Mouse (Mus musculus) B cell, adult 2 months (primary cell): ENCODE measurements around the gene Cbx7.
A peak's percentile ranks its signal among the peaks of the same experiment; 100 is the strongest.

ENCODE experiments used
- DNase-seq, 2 experiments: peaks; one replicate each; pipeline ENCODE4 v3.0.0; 2022

The Cbx7 gene

DNA sequence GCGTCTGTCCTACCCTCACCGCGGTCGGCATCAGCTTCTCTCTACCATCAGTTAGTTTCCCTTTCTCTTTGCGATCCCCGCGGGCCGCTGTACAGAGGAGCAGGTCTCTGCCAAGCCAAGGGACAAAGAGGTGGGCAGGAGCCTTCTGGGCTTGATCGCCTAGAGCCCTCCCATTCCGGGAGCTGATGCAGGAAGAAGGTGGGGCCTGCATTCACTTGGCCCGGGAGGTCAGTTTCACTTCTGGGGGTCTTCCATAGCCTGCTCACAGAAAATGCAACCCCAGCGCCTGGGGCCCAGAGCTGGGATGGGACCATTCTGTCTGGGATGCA, 78.7 kb downstream of the Cbx7 start:
- DNase-seq, result peak; percentile 76

DNA sequence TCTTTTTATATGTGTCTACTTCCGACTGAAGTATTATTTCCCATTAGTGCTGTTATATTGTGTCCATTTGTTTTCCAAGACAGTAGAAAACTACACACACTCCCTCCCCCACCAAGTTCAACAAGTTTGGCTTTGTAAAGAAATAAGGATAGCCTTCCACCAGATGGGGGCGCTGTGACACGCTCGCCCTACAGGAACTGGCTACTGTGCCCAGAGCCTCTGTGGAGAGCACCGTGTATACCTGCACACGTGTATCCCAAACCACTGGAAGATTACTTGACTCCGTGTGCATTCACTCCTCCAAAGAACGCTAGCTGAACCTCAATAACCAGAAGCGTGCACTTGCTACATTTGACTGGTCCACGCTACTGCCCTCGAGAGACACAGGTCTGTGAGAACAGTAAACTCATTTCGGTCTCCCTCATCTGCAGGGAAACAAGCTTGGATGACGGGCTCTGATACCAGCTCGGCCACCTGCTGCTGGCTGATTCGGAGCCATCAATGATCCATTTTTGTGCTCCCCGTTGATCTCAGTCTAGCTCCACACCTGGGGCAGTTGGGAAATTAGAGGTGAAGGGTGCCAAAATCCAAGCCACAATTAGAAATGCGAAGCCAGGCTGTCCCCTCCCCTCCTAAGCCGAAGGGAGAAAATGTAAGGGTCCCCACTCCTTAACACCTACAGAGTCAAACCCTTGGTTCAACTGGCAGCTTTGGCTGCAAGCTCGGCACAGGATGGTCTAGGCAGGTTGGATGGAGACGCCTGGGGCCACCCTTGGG, 79.3 kb downstream of the Cbx7 start, which contains the start of gene Apobec3:
TSS of gene Apobec3 (plus strand) at position 224 of the 777 bp plus-strand sequence.
- DNase-seq, result peak; percentile 92 to 93

DNA sequence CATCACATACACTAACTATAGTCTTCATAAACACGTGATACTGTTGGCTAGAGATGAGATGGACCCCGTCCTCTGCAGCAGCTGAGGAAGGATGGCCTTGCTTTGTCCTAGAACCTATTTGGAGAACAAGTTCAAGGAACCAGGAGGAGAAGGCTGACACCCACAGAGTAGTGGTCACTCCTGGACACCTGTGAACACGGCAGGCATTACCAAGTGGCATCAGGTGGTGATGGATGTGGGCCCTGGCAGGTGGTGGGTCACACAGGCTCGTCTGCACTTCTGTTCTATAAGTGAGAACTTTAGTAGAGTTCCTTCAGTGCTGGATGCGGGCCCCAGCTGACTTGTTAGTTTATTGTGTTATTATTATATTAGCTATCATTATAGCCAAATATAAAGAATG, 86.1 kb downstream of the Cbx7 start:
- no peak for DNase-seq

DNA sequence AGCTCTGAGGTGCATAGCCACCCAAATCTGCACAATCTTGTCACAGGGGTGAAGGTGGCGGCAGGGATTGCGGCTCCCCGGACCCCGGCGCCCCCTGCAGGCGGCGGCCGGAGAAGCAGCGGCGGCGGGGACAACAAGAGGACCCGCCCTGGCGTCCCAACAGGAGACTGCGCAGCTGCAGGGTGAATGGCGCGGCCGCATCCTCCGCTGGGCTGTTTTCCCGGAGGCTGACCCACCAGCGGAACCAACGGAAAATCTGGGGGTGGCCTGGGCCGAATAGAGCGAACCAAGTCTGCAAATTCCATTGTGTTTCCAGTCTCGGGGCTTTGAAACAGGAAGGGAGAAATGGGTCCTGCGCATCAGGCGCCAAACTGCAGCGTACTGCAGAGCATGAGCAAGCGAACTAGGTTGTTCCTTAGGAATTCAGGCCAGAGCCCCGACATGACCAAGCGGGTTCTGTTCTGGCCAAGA, 87.5 kb downstream of the Cbx7 start:
- DNase-seq, result peak; percentile 96 to 97

DNA sequence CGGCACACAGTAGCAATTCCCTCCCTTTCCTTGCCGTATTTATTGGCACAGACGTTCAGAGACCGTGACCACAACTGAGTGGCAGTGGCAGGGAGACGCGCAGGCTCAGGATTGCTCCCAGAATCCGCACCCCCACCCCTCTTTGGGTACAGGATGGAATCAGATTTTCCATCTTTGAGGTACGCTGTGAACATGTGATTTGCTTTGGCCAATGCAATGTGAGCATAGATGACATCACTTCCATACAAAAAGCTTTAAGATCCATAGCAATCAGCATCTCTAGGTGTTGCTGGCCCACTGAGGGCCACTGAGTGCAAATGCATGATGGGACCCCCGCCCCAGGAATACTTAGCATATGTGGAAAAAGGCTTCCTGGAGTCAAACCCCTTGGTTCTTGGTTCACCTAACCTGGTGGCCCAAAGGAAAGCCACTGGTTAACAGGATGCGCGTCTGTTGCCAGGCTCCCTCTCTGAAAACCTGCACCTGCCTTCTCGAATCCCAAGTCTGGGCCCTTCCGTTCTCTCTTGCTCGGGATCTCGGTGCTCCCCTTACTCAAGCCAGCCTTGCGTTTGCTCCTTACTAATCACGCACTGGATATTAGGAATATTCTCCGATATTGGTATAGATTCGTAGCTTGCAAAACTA, 88.2 kb downstream of the Cbx7 start:
- DNase-seq, result no peak

DNA sequence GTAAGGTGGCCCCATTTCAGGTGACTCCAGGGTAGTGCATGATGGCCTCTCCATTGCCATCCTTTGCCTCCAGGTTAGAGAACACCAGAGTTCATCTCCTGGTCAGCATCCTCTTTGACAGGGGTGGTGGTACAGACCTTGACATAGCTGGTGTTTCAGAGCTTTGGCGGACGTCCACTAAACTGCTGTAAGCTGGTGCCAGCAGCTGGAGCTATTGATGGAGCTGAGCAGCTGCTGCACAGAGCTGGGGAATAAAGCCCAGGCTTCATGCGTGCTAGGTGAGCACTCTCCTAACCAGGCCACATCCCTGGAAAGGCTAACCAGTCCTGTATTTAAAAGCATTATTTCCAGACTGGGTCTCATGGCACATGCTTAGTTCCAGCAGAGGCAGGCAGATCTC, 90.4 kb downstream of the Cbx7 start:
- no peak for DNase-seq

DNA sequence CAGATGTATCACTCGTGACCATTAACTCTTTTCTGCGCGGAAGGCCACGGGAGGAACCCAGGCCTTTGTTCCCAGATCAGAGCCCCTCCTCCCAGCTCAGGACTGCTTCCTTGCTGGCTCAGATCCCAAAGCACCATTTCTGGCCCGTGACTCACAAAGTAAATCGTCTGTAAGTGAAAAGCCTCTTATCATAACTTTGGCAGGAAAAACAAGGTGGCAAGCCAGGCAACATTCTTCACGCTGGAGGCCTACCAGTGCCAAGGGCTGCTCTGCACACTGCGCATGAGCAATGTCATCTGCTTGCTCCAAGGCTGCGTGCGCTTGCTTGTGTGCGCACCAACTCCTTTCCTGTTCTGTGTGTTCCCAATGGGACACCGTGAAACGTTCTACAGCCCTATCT, 91.6 kb downstream of the Cbx7 start:
- no peak for DNase-seq

DNA sequence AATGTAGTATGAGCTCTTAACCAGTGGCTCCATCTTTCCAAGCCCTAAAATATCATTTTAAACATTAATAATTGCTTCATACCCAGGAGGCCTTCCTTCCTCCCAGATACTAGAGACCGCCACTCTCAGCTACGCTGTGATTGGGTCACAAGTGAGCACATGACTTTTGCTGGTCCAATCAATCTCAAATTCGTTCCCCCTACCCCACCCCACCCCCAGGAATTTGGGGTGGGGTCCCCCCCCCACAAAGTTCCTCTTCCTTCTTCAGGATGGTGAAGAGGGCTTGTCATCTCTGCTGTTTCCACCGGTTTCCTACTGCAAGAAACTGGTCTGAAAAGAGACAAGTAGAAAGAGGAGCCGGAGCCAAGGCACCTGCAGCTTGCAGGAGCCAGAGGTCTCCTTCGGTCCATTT, 92.2 kb downstream of the Cbx7 start:
- DNase-seq, result no peak

DNA sequence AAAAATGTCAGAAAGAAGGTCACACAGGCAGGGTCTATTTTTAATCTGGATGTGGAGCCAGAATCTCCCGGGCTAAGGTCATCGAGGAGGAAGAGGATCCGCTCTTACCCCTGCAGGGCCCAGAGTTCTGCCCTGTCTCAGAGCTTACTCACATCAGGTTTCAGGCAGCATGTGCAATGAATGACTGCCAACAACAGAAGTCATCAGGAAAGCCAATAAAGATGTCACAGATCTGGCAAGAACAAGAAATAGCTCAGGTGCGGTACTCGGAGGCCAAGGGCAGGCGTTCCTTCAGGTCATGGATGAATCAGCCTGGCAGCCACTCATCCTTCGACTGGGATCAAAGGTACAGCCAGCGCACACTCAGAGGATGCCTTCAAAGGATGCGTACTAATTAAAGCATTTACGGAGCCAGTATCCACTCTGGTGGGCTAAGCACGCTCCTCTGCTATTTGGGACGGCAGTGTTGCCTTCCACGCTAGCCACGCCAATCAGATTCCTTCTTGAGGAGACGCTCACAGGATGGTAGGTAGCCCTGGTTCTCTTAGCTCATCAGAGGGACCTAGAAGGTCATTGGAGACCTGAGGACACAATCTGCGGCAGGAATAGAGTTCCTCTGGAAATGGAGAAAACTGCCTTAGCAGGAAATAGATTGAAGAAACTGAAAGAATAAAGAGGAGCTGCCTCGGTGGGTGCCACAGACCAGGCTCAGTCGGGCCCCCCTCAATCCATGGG, 95.5 kb downstream of the Cbx7 start:
- DNase-seq, result no peak

DNA sequence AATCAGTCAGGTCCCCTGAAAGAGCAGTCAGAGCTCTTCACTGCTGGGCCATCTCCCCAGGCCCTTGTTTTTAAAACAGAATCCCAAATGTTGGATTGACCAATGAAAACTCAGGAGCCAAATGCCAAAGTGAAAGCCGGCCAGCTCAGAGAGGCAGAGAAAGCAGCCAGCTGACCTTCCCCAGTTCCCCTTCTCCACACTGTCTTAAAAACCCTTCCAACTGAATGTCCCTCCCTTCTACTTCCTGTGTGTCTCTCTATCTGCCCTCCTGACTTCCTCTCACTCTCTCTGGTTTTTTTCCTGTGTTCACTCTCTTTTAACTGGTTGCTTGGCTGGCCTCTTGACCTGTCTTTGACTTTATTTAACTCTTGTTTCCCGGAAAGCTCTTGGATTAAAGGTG, 96.9 kb downstream of the Cbx7 start:
- no peak for DNase-seq

DNA sequence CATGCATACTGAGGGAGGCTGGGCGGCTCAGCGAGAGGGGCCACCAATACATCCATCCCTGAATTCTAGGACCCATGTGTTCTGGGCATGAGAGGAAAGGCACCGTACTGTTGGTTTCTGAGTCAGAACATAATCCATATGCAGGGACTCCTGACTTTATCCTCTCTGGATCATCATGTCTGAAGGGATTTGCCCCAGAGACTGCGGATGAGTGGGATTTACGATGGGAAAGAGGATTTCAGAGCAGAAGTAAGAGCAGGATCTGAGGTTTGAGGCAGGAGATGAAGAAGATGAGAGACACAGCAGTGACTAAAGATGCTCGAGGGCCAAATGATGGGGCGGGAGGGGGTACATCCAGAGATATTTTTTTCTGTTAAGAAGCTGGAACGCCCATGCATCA, 97.4 kb downstream of the Cbx7 start:
- DNase-seq, result no peak

DNA sequence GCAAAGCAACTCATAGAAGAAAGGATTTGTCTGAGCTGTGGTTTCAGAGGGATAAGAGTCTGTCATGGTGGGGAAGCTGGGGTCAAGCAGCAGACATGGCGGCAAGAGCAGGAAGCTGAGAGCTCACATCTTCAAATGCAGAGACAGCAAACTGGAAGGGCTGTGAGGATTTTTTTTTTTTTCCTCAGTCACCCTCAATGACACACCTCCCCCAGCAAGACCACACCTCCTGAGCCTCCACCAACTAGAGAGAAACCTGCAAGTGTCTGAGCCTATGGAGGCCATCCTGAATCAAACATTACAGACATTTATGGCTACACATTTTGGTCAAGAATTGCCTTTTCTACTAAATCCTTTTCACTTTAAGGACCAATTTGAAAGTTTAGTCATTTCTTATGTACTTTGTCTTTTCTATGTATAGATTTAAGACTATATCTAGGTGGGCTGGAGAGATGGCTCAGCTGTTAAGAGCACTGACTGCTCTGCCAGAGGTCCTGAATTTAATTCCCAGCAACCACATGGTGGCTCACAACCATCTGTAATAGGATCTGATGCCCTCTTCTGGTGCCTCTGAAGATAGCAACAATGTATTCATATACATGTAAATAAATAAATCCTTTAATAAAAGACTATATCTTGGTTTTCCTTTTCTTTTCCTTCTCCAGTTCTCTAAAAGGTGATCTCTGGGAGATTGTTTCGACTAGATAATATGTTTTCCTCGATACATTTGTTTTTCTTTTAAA, 103.5 kb downstream of the Cbx7 start:
- DNase-seq, result peak in 1 of 2 experiments; percentile 14
